Mouse (Mus musculus) ES-Bruce4 (cell line): ENCODE results near the gene Terb2.

ENCODE experiments used
- CTCF ChIP-seq: IDR thresholded peaks from one replicate; pipeline ENCODE4 v1.8.1; 2011; ENCODE audit warnings: low read depth, low read length
- EP300 ChIP-seq: IDR thresholded peaks from 2 replicates; pipeline ENCODE4 v1.6.1; 2011; ENCODE audit warnings: low read depth, low read length; ENCODE audit not compliant: insufficient read depth
- POLR2A ChIP-seq: IDR thresholded peaks from one replicate; pipeline ENCODE4 v1.8.1; 2011; ENCODE audit warnings: low read length; ENCODE audit not compliant: insufficient read depth

GRCm38 (mm10) chr2:122241935-122242334 is 55.9 kb downstream of the Terb2 start:
- TF ChIP-seq EP300 = no peak
- TF ChIP-seq CTCF = no peak
- TF ChIP-seq POLR2A = no peak
